ENCODE assay signal across 8 mouse cellular contexts in genomic region chr10:128806086-128806485, GRCm38 (mm10). TPM values are rescaled to one million over a fixed set of nuclear protein-coding genes. Genes with fewer than 3 reads are reported as not detected.
A peak's percentile ranks its signal among the peaks of the same experiment; 100 is the strongest.
DNase-seq lines count a peak whose midpoint lies in the region; ATAC-seq and TF ChIP-seq lines count a peak whose summit lies in the region.

No protein-coding gene starts in this region.

- TF ChIP-seq EP300 in liver, postnatal 0 days (IDR thresholded peaks at IDR 0.05; ENCODE audit: low read depth), result no peak

- no peaks in the 10 kb centered on the region for H3K9me3 ChIP-seq in E14TG2a.4 (ENCODE audit: low read length)
- no peaks in the 10 kb centered on the region for H3K9me3 ChIP-seq in forebrain, postnatal 0 days (ENCODE audit: low read length)
- H3K9me3 ChIP-seq in liver, postnatal 0 days (ENCODE audit: low read length), result no peaks in the 10 kb centered on the region

- H3K4me1 ChIP-seq in E14TG2a.4 (replicated peaks; ENCODE audit: low read depth, low read length), result peaks cover 59% of the 10 kb centered on the region
- peaks cover 30% of the 10 kb centered on the region for H3K4me1 ChIP-seq in forebrain, postnatal 0 days (ENCODE audit: insufficient read depth)
- peaks cover 31% of the 10 kb centered on the region for H3K4me1 ChIP-seq in liver, postnatal 0 days (ENCODE audit: insufficient read depth)

- no peak for ATAC-seq in forebrain, postnatal 0 days
- ATAC-seq in liver, postnatal 0 days, result no peak
- ATAC-seq in megakaryocyte progenitor cell, adult 5-6 weeks (replicated peaks; ENCODE audit: poor library complexity), result no peak

- H3K27ac ChIP-seq in forebrain, postnatal 0 days (ENCODE audit: low read depth, low read length), result peak overlapping the region; percentile 98; the same call in 1 of the 2 replicates
- H3K27ac ChIP-seq in liver, postnatal 0 days (ENCODE audit: low read depth), result peak overlapping the region; percentile 98; the same call in 1 of the 2 replicates

- DNase-seq in heart, adult 8-10 months (ENCODE audit: low spot score), result peak; percentile 24
- DNase-seq in heart, postnatal 14 days, result no peak
- no peak for DNase-seq in forebrain, postnatal 0 days
- DNase-seq in liver, postnatal 0 days, result no peak
- DNase-seq in cerebellum, postnatal 14 days, result no peak
- DNase-seq in lung, postnatal 14 days, result no peak

- intact Hi-C loops in heart, postnatal 14 days (cut with DNase I), result loop anchor here (2.0 kb wide), 1 partner anchor 15 kb away; the partner anchor contains the start of gene Ormdl2

- peak overlapping the region; percentile 81 for H3K4me2 ChIP-seq in forebrain, postnatal 0 days (ENCODE audit: low read depth)
- H3K4me2 ChIP-seq in liver, postnatal 0 days (ENCODE audit: low read depth, low read length), result peak overlapping the region; percentile 100

- H3K27me3 ChIP-seq in E14TG2a.4 (ENCODE audit: insufficient read depth, low read length), result peaks cover 20% of the 10 kb centered on the region
- H3K27me3 ChIP-seq in forebrain, postnatal 0 days (ENCODE audit: insufficient read depth, low read length), result no peaks in the 10 kb centered on the region
- H3K27me3 ChIP-seq in liver, postnatal 0 days (ENCODE audit: insufficient read depth, low read length), result no peaks in the 10 kb centered on the region

- peak overlapping the region; percentile 92 for H3K9ac ChIP-seq in forebrain, postnatal 0 days
- peak overlapping the region; percentile 91 for H3K9ac ChIP-seq in liver, postnatal 0 days (replicated peaks)

- H3K4me3 ChIP-seq in E14TG2a.4 (replicated peaks; ENCODE audit: low read length), result peak overlapping the region; percentile 100
- peak overlapping the region; percentile 89 for H3K4me3 ChIP-seq in forebrain, postnatal 0 days (ENCODE audit: low read depth, low read length)
- H3K4me3 ChIP-seq in liver, postnatal 0 days (ENCODE audit: low read depth, low read length), result peak overlapping the region; percentile 95

- no peak for TF ChIP-seq CTCF in E14TG2a.4 (conservative IDR thresholded peaks at IDR 0.05; ENCODE audit: low read length)
- no peak for TF ChIP-seq CTCF in forebrain, postnatal 0 days (IDR thresholded peaks at IDR 0.05; ENCODE audit: low read depth)
- no peak for TF ChIP-seq CTCF in liver, postnatal 0 days (IDR thresholded peaks at IDR 0.05; ENCODE audit: low read depth)

- WGBS in forebrain, postnatal 0 days, result 65% methylated on average over 6 of the region's 6 CpGs
- WGBS in liver, postnatal 0 days (ENCODE audit: insufficient replicate concordance), result 55% methylated on average over 6 of the region's 6 CpGs

- H3K36me3 ChIP-seq in E14TG2a.4 (ENCODE audit: insufficient read depth, low read length), result peaks cover 46% of the 10 kb centered on the region
- H3K36me3 ChIP-seq in forebrain, postnatal 0 days (ENCODE audit: insufficient read depth), result peaks cover 6% of the 10 kb centered on the region; the same call in 1 of the 2 replicates
- H3K36me3 ChIP-seq in liver, postnatal 0 days (replicated peaks; ENCODE audit: insufficient read depth, low read length), result peaks cover 11% of the 10 kb centered on the region

RNA-seq across cellular contexts. Expression of gene Tmem198b, which starts 1.9 kb away (rescaled TPM):
- 1 to 10 TPM; 4.4 to 5.6 (median 4.8) TPM for total RNA-seq in heart, adult 8-10 months (2022)
- total RNA-seq in heart, postnatal 14 days (2021), result 10 to 100 TPM in 1 of 2 experiments, 1 to 10 TPM in 1; 8.6 to 11.1 TPM
- 9.5 and 12.9 TPM in 2 replicates for total RNA-seq in forebrain, postnatal 0 days (2014; rRNA removed)
- 12.9 and 14.6 TPM in 2 replicates for polyA plus RNA-seq in forebrain, postnatal 0 days (2015; fragmentation: Nextera tagmentation; extraction: Ambion mirVana)
- 2.3 and 2.5 TPM in 2 replicates for polyA plus RNA-seq in liver, postnatal 0 days (2015; fragmentation: Nextera tagmentation; extraction: Ambion mirVana)
- total RNA-seq in megakaryocyte progenitor cell, adult 5-6 weeks (2015), result 5.5 and 7.2 TPM in 2 replicates
- 2.8 and 6.0 TPM in 2 replicates for total RNA-seq in megakaryocyte progenitor cell, adult 5-6 weeks (2017)

RNA-seq across cellular contexts. Expression of gene Dnajc14, which starts 2.2 kb away (rescaled TPM):
- total RNA-seq in heart, adult 8-10 months (2022), result 10 to 100 TPM; 34.7 to 38.9 (median 35.9) TPM
- 10 to 100 TPM; 37.9 to 38.7 TPM for total RNA-seq in heart, postnatal 14 days (2021)
- 39.6 and 45.7 TPM in 2 replicates for total RNA-seq in forebrain, postnatal 0 days (2014; rRNA removed)
- polyA plus RNA-seq in forebrain, postnatal 0 days (2015; fragmentation: Nextera tagmentation; extraction: Ambion mirVana), result 30.5 and 38.2 TPM in 2 replicates
- polyA plus RNA-seq in liver, postnatal 0 days (2015; fragmentation: Nextera tagmentation; extraction: Ambion mirVana), result 12.9 and 15.0 TPM in 2 replicates
- 14.9 and 19.2 TPM in 2 replicates for total RNA-seq in megakaryocyte progenitor cell, adult 5-6 weeks (2015)
- total RNA-seq in megakaryocyte progenitor cell, adult 5-6 weeks (2017), result 33.4 and 36.4 TPM in 2 replicates

RNA-seq across cellular contexts. Expression of gene Sarnp, which starts 11.0 kb away (rescaled TPM):
- 10 to 100 TPM; 31.5 to 40.7 (median 36.8) TPM for total RNA-seq in heart, adult 8-10 months (2022)
- 10 to 100 TPM; 40.9 to 44.9 TPM for total RNA-seq in heart, postnatal 14 days (2021)
- total RNA-seq in forebrain, postnatal 0 days (2014; rRNA removed), result 54.6 and 59.6 TPM in 2 replicates
- 146 and 167 TPM in 2 replicates for polyA plus RNA-seq in forebrain, postnatal 0 days (2015; fragmentation: Nextera tagmentation; extraction: Ambion mirVana)
- 72.0 and 75.4 TPM in 2 replicates for polyA plus RNA-seq in liver, postnatal 0 days (2015; fragmentation: Nextera tagmentation; extraction: Ambion mirVana)
- total RNA-seq in megakaryocyte progenitor cell, adult 5-6 weeks (2015), result 245 and 268 TPM in 2 replicates
- total RNA-seq in megakaryocyte progenitor cell, adult 5-6 weeks (2017), result 250 and 268 TPM in 2 replicates

RNA-seq across cellular contexts. Expression of gene Ormdl2, which starts 15.4 kb away (rescaled TPM):
- total RNA-seq in heart, adult 8-10 months (2022), result 10 to 100 TPM in 1 of 4 experiments, 1 to 10 TPM in 3; 5.8 to 10.5 (median 7.0) TPM
- 10 to 100 TPM in 1 of 2 experiments, 1 to 10 TPM in 1; 6.5 to 10.2 TPM for total RNA-seq in heart, postnatal 14 days (2021)
- total RNA-seq in forebrain, postnatal 0 days (2014; rRNA removed), result 6.3 and 8.3 TPM in 2 replicates
- polyA plus RNA-seq in forebrain, postnatal 0 days (2015; fragmentation: Nextera tagmentation; extraction: Ambion mirVana), result 13.2 and 16.1 TPM in 2 replicates
- 75.8 and 80.6 TPM in 2 replicates for polyA plus RNA-seq in liver, postnatal 0 days (2015; fragmentation: Nextera tagmentation; extraction: Ambion mirVana)
- total RNA-seq in megakaryocyte progenitor cell, adult 5-6 weeks (2015), result 58.1 and 62.7 TPM in 2 replicates
- 65.6 and 105 TPM in 2 replicates for total RNA-seq in megakaryocyte progenitor cell, adult 5-6 weeks (2017)

RNA-seq across cellular contexts. Expression of gene Mmp19, which starts 15.4 kb away (rescaled TPM):
- 1 to 10 TPM; 2.2 to 2.8 (median 2.5) TPM for total RNA-seq in heart, adult 8-10 months (2022)
- total RNA-seq in heart, postnatal 14 days (2021), result 1 to 10 TPM; 4.5 to 5.8 TPM
- total RNA-seq in forebrain, postnatal 0 days (2014; rRNA removed), result 0.57 and 0.69 TPM in 2 replicates
- 0.33 and 0.36 TPM in 2 replicates for polyA plus RNA-seq in forebrain, postnatal 0 days (2015; fragmentation: Nextera tagmentation; extraction: Ambion mirVana)
- polyA plus RNA-seq in liver, postnatal 0 days (2015; fragmentation: Nextera tagmentation; extraction: Ambion mirVana), result 11.3 and 13.5 TPM in 2 replicates
- 4.8 and 5.3 TPM in 2 replicates for total RNA-seq in megakaryocyte progenitor cell, adult 5-6 weeks (2015)
- total RNA-seq in megakaryocyte progenitor cell, adult 5-6 weeks (2017), result 12.8 and 15.5 TPM in 2 replicates
